Mouse (Mus musculus) heart, postnatal 25 days (tissue): ENCODE measurements at regions not wholly inside any gene's neighbourhood (a gene's known extent, or its start where the extent isn't known, plus 50 kb on each side); places are given as distances from the start of the nearest gene placed in this dataset.

Experiments used
- DNase-seq: peaks from one replicate; pipeline ENCODE4 v3.0.0; 2022; ENCODE audit warnings: low spot score
- intact Hi-C: fragments of 180-260 bp; cut with DNase I; formaldehyde crosslinking; loops from one replicate; pipeline ENCODE4 v1.15.1; 2025

DNA sequence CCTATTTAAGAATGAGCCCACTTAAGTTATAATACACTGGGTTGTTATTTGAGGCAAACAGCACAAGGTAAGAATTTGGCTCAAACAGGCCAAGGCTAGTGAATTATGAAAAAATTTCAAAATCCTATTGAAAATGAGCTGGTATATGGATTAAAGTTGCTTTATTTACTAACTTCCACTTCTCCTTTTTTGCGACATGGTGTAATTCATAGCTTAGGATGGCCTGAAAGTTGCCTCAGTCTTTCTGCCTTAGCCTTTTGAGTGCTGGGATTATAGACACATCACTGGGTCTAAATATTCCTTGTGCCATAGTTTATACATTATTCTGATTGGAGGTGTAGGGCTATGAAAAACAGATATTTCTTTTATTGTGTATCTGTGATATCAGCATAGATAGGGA is 81.9 kb downstream of the Edem1 start:
- intact Hi-C loops: no loop called here
- no peak for DNase-seq

DNA sequence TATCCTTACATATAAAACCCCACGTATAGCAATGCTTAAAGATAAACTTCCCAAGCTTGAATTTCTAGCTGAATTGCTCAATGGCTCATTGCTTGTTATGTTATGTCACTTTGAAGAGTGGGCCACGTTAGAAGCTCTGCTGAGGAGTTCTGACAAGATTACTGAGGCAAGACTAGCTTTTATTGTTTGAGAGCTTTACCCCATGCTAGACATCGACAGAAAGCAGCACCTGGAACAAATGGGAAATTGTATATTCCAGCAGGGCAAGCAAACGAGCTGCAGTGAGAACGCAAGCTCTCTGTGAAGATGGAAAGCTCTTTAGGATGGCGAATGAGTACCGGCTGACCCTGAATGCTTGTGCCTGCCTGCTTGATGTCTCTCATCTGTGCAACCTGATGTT is 84.1 kb downstream of the Edem1 start:
- intact Hi-C loops: no loop called here

DNA sequence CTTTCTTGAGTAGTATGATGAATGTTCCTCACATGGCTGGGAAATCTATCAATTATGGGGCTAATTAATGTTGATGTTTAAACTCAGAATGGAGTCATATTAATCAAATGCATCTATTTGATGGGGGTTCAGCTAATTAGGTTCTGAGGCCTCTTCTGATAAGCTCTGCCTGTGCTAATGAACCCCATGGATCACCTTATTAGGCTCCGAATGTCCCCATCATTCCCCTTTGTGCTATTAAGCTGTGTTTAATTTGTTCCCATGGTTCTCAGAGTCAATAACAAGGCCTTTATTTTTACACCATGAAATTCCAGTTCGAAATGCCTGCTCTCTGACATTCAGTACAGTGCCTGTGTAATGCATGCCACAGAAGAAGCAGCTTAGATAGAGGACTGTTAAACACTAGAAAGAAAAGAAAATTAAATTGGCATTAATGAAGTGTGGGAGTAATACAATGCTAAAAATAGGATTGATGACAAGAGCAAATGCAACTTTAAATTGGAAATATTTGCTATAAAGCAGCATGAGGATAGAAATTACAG is 91.0 kb downstream of the Edem1 start:
- DNase-seq: no peak
- intact Hi-C loops: no loop called here

More for the DNA sequence above, 84.1 kb downstream of the Edem1 start:
- no peak for DNase-seq

DNA sequence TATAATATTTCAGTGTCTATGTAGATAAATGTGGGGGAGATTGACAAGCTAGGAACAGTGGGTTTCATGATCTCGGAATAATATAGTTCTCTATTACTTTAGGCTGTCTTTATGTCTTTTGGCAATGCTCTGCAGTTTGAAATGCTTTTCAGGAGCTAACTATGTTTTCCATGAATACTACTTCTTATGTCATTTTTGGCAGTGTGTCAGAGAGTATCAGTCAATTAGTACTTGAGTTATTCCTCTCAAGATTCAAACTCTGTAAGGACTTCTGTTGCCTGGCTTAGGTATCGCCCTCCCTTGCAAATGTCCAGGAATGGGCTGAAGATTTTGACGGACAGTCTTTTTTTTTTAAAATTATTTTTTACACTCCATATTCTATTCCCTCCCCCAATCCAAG is 92.7 kb downstream of the Edem1 start:
- DNase-seq: no peak
- intact Hi-C loops: no loop called here

DNA sequence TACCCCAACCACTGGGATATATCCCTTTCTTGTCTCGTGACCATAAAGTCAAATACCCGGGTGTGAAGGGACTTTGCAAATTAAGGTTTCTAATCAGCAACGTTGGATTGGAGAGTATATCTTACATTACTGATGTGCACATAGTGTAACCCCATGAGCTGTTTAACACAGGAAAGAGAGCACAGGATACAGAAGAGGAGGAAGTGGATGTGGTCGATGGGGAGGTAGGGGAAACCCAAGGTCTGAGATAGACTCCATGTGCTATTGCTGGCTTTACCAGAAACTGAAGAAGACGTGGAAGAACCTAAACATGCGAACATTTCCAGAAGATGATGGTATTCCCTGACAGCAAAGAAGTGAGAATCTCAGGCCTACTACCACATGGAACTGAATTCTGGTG is 94.1 kb downstream of the Edem1 start:
- intact Hi-C loops: no loop called here
- no peak for DNase-seq

DNA sequence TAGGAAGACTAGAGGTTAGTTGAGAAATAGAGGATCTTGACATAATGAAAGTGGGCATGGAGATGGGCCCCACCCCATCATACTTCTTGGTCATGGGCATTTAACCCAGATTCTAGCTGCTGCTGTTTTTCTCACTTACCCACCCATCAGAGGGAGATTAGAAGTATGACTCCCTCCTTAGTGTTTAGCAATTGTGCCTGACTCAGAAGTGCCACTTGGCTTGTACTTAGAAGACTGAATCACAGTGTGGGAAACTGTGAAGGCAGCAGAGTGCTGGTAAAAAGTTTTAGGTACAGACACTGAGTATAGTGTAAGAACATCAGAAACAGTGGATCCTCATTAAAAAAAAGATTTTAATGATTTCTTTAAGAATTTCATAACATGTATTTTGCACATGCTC is 100.5 kb downstream of the Edem1 start:
- intact Hi-C loops: no loop called here
- no peak for DNase-seq

DNA sequence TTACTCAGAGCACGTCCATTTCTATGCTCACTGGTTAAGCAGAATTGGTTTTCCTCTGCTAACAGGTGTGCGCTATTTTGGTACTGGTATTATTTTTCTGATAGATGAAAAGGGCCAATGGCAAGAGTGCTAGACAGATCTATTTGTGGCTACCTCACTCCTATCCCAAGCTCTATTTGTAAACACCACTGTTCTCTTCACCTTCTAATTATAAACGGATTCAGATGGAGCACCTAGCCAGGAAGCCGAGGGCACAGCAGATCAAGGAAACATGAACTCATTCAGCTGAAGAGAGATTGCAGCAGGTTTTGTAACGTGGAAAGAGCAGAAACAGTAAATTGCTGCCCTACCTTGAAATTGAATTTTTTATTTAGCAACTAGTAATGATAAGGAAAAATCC is 110.2 kb downstream of the Edem1 start:
- no peak for DNase-seq
- intact Hi-C loops: no loop called here

DNA sequence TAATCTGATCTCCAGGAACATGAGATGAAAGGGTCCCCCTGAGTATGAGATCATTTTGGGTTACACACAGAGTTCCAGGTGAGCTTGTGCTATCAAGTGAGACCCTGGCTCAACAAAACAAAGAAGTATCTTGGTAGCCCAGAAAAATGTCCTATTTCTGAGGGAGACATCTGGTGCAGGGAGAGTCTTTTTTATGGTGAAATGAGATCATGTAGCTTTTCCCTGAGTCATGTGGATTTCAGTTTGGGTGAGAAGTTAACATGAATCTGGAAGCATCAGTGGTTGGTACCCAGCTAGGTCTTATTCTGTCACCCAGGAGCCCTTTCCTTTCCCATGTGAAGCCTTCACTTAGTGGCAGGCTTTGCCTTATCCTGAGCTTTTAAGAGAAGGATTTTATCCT is 113.8 kb downstream of the Edem1 start:
- no peak for DNase-seq
- intact Hi-C loops: no loop called here

DNA sequence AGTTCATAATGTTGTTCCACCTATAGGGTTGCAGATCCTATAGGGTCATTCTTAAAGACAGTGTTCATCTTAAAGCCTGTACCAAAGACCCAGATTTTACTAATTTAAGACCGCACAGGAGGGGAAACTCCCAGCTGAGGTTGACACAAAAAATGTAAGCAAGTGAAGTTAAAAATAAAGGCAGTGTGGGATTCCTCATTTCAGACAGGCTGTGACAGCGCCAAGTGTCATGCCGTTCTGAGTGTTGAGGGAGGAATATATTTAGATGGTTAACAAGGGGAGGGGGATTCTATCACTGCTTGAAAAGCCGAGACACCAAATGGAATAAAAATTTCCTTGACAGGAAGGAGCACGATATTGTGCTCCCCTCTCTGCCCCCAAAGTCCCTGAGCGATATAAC is 123.9 kb downstream of the Edem1 start:
- DNase-seq: no peak
- intact Hi-C loops: no loop called here

DNA sequence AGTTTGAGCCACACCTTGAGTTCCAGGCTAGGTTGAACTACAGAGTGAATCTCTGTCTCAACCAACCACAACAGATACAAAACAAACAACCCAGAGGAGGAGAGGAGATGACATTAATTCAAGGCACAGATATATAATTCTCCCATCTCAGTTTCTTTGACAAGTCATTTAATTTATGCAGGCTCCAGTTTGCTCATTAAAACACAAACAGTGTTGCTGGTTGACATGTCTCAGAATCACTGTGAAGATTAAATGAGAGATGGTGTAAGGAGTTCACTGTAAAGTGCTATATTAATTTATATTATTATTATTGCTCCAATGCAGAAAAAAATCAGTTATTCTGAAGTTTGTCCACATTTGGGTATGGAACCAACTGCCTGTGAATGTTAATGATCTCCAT is 134.4 kb downstream of the Edem1 start:
- no peak for DNase-seq
- intact Hi-C loops: no loop called here

DNA sequence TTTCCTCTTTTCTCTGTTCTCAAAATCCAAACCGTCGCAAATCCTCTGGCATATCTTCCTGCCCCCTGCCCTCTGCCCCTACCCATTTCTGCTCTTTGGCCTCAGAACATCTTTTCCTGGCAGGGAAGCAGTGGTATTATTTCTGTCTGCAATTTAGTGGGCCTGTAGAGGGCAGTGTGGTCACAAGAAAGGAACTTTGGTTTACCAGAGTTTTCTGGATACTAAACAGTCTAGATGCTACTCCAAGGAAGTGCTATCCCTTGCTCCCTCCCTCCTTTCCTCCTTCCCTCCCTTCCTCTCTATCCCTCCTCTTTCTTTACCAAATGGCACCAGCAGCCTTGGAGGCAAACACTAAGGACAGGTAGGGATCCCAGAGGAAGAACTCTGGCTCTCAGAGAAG is 134.9 kb downstream of the Edem1 start:
- intact Hi-C loops: no loop called here

DNA sequence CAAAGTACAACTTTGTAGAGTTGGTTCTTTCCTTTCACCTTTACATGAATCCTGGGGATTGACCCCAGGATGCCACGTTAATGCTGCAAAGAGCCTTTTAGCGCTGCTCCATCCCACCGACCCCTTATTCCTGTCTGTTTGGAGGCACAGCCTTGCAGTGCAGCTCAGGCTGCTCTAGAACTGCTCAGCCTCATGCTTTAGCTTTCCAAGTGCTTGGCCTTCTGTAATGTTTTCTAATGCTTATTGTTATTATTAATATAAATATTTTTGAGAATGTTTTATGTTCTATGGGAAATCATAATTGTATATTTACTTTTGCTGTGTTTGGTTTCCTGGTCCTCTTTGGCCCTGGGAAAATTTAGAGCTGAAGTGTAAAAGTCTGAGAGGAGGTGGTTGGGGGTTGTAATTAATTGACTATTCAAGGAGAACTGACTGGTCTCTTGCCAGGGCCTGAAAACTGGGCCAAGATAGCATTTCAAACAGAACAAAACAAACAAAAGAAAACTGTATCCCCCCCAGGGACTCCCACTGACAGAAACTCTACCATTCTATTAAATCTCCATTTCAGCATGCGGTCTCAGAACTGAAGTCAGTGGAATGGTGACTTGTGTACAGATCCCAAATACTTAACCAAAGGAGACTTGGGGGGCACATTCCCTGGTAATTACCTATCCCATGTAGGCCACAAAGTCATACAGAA is 141.2 kb downstream of the Edem1 start:
- no peak for DNase-seq
- intact Hi-C loops: no loop called here

More for the DNA sequence above, 134.9 kb downstream of the Edem1 start:
- DNase-seq: no peak

DNA sequence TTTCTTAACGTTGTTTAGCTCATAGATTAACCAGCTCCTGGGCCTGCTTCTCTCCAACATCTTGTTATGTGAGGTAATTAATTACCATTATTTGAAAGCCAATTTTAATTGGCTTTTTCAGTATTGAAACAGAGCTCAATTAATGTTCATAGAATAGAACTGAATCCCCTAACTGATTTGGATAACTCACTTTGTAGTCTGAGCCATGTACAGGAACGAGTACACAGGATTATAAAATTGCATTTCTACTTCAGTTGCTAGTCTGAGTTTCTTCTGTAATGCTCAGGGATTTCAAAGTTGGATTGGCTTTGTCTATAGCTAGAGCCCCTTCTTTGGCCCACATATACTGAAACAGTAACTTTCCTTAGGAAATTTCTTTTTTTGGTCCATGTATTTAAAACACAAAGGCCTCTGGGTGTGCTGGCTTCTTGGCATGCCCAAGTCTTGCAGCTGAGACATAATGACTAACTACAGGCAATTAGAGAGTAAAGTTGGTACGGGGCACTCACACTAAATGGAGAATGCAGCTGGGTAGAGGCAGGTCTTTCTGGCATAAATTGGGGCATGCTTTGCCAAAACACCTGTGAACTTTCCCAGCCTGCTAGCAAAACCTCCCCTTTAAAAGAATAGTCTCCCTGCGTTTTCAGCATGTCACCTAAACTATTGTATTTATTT is 143.1 kb downstream of the Edem1 start:
- intact Hi-C loops: no loop called here
- no peak for DNase-seq

DNA sequence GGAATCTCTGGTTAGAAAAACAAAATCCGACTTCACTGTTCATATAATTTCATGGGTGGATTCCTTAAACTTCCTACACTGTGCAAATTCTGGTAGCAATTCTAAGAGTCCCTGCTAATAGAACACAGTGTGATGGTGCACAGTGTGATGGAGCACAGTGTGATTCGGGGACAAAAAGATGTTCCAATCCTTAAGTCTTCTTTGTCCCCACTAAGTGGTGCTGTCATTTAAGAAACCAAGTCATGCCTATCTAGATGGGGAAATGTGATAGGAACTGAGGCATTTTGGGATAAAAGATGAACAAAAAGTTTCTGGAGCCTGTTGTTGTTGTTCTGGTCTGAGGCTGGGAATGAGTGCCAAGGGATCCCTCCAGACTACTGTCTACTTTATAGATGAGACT is 145.3 kb downstream of the Edem1 start:
- DNase-seq: no peak
- intact Hi-C loops: no loop called here

DNA sequence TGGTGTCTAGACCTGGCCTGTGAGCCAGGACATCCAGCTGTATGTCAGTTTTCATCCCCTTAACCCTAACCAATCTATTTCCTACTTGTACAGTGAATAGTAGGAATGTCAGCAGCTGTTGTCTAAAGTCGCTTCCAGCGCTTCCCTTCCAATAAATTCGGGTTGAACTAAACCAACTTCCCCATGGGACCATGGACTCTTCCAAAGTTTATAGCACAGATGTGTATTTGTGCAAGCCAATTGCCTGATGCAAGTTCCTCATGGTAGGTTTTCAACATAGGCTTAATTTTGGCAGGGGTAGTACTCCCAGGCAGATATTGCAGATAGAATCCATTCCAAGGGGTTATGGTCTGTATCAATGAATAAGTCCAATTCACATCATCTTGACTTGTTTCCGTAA is 161.1 kb downstream of the Edem1 start:
- peak; percentile 13 for DNase-seq
- intact Hi-C loops: no loop called here

DNA sequence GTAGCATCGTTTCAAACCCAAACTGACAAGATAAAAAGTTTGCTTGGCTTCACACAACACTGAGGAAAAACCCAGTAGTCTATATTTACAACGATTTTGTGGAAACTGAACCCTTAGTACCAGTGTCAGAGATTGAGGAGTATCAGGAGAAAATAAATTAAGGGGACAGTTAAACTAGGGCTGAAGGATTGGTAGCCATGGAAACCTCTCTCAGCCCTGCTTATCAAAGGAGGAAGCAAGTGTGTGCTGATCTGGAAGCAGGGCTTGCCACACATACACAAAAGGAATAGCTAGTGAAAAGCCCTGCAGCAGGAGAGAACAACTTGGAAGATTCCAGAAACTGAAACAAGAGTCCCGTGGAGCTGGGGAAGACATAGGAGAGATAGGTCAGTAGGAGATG is 165.3 kb downstream of the Edem1 start:
- no peak for DNase-seq
- intact Hi-C loops: no loop called here

DNA sequence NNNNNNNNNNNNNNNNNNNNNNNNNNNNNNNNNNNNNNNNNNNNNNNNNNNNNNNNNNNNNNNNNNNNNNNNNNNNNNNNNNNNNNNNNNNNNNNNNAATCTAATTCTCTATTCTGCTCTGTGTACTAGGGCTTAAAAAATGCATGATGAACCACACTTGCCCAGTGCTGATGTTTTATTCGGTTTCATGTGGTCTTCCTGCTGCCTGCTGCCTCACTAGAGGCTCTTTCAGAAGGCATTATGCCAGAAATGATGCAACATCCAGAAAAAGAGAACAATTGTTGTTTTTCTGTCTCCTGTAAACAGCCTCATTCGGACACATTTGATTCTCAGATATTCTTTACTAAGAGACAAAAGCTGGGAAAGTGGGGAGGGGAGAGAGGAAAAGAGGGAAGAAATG is 176.0 kb downstream of the Edem1 start:
- DNase-seq: no peak
- intact Hi-C loops: no loop called here

DNA sequence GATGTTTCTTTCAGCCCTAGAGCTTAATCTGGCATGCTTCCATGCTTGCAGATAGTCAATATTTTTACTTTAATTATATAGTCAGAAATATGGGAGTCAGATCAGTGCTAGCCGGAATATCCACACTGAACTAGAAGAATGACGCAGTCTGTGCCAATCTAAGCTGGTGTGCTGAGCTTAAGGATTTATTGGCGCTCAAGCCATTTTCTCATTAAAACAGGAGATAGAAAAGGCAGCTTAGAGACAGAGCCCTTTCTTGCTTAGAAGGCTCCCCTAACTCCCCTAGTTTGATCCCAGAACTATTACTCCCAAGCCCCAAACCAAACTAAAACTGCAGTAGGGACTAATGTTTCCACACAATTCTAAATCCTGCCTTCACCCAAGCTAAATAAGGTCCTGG is 180.9 kb downstream of the Edem1 start:
- intact Hi-C loops: no loop called here
- DNase-seq: no peak

DNA sequence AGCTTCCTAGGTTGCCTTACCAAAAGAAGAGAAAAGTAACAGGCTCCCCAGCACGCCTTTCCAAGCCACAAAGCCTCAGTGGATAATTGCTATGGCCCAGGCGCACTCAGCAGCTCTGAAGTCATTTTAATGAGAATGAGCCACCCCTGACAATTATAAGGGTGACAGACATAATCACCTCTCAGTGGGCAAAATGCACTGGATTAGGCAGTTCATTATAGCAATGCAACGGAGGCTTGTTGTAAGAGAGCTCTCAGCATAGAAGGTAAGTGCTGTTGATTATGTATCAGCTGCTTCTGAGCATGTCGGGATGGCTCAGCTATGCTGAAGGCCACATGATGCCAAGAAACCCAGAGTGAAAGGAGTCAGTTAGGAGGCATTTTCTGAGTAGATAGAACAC is 181.4 kb downstream of the Edem1 start:
- intact Hi-C loops: no loop called here
- DNase-seq: no peak

DNA sequence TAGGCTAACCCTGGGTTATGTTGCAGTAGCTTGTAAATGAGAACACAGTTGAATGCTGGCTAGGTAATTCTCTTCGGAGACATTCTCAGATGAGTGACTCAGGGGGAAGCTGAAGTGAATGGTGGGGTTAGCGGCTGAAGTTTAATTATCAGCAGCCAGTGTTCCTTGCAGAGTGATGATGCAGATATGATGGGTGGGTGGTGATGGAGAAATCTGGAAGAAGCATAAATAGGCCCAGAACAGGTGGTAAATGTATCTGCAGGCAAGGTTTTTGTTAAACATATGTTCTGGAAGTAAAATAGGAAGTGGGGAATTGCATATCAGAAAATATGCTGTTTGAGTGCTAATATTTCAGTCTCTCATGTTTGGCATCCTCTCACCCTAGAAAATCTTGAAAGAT is 191.3 kb downstream of the Edem1 start:
- no peak for DNase-seq
- intact Hi-C loops: no loop called here
